Mouse (Mus musculus): ENCODE measurements around the gene Sntg2. TPM values are rescaled to one million over a fixed set of nuclear protein-coding genes. Genes with fewer than 3 reads are reported as not detected.

Gene Sntg2
- polyA plus RNA-seq, 2 experiments: 1.4 TPM

DNA sequence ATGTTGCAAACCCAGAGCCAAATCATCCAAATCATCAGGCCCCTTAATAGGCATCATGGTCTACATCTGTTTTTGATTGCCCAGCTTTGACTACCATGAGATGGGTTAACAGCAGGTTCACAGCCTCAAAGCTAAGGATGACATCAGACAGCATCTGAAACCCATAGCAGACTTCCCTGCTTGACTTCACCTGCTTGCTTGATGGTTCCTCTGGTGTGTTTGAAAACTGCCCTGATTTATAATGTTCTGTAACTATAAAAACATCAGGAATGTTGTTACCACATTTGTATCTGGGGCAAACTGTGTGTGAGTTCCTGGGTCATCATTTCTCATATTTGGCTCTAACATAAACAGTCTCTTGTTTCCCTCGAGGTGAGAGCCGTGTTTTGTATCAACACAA, 55.2 kb downstream of the Sntg2 start:
- H3K4me3 ChIP-seq (replicated peaks; ENCODE audit: low read length): no peak overlapping the region
- no peaks in the 10 kb centered on the region; the same call in 1 of the 2 replicates for H3K4me1 ChIP-seq (ENCODE audit: control insufficient read depth, insufficient read depth, low read length)
- no peak overlapping the region for H3K4me2 ChIP-seq (replicated peaks; ENCODE audit: low read depth, low read length, severe bottlenecking)
- no peak for TF ChIP-seq POLR2A (IDR thresholded peaks at IDR 0.05; ENCODE audit: borderline replicate concordance, extremely low read depth, insufficient read depth, insufficient read length)
- H3K9me3 ChIP-seq (ENCODE audit: control insufficient read depth, low read length): no peaks in the 10 kb centered on the region
- no peak overlapping the region for H3K27ac ChIP-seq (replicated peaks; ENCODE audit: low read depth, low read length)
- 16% methylated on average over 2 of the region's 2 CpGs for WGBS
- H3K36me3 ChIP-seq (ENCODE audit: control insufficient read depth, insufficient read depth, low read length): no peaks in the 10 kb centered on the region
- no peaks in the 10 kb centered on the region for H3K27me3 ChIP-seq (ENCODE audit: control insufficient read depth, insufficient read depth, low read length)
- no peak for ATAC-seq (ENCODE audit: low FRiP score, low read depth)
- H3K9ac ChIP-seq (ENCODE audit: low read depth, low read length, severe bottlenecking): no peak overlapping the region
- no peak for DNase-seq (ENCODE audit: low spot score)

DNA sequence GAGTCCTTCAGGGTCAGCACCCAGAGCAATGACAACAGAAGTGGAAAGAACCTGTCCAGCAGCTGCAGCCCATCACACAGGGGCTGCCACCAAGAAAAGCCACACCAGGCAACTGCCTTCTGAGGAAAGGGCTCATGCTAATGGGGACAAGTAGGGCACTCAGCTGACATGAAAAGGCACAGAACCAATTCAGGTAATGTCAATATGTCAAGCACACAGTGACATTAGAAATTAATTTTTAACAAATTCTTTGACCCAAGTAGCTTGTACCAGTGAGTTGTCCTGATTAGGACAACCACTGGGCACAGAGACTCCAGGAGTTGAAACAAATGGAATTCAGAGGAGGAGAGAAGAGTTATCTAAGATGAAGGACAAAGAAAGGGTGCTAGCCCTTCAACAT, 60.2 kb downstream of the Sntg2 start:
- no peaks in the 10 kb centered on the region; the same call in 1 of the 2 replicates for H3K4me1 ChIP-seq (ENCODE audit: control insufficient read depth, insufficient read depth, low read length)
- H3K9me3 ChIP-seq (ENCODE audit: control insufficient read depth, low read length): no peaks in the 10 kb centered on the region
- H3K36me3 ChIP-seq (ENCODE audit: control insufficient read depth, insufficient read depth, low read length): no peaks in the 10 kb centered on the region
- H3K27me3 ChIP-seq (ENCODE audit: control insufficient read depth, insufficient read depth, low read length): no peaks in the 10 kb centered on the region
- no peak overlapping the region for H3K4me2 ChIP-seq (replicated peaks; ENCODE audit: low read depth, low read length, severe bottlenecking)
- DNase-seq (ENCODE audit: low spot score) (no peak), ATAC-seq (ENCODE audit: low FRiP score, low read depth) (no peak)
- no peak overlapping the region for H3K9ac ChIP-seq (ENCODE audit: low read depth, low read length, severe bottlenecking)
- no peak overlapping the region for H3K27ac ChIP-seq (replicated peaks; ENCODE audit: low read depth, low read length)
- H3K4me3 ChIP-seq (replicated peaks; ENCODE audit: low read length): no peak overlapping the region
- no peak for TF ChIP-seq POLR2A (IDR thresholded peaks at IDR 0.05; ENCODE audit: borderline replicate concordance, extremely low read depth, insufficient read depth, insufficient read length)

DNA sequence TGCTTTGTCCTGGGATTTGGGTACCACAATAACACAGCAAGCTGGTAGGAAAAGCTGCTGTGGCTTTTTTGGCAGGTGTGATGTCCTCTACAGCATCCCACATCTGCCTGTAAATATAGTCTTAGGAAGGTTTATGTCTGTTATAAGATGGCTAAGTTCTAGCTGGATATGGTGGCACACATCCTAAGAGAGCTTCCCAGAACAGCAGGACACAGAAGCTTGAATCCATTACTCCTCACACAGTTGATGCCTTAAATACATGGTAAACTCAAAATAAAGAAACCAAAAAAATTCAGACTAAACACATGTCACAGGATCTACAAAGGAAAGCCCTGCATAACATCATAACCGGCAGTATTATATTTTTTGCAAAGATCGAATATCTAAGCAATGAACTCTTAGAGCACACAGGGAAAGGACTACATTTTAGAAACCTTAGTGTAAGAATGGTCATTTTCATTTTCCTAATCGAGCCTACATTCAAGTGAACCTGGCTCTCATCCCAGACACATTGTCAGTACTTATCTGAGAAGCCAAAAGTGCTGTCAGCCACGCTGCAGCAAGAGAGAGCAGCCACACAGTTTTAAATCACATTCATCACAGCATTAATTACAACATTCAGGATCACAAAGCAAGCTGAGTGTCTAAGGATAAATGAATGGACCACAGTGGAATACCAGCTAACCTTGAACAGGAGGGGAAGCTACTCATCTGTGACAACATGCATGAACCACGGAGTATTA, 64.8 kb downstream of the Sntg2 start:
- DNase-seq (ENCODE audit: low spot score): no peak
- TF ChIP-seq POLR2A (IDR thresholded peaks at IDR 0.05; ENCODE audit: borderline replicate concordance, extremely low read depth, insufficient read depth, insufficient read length): no peak
- Histone ChIP-seq H3K9ac (ENCODE audit: low read depth, low read length, severe bottlenecking) (no peak overlapping the region), H3K4me1 (ENCODE audit: control insufficient read depth, insufficient read depth, low read length) (no peaks in the 10 kb centered on the region), H3K4me3 (replicated peaks; ENCODE audit: low read length) (no peak overlapping the region), H3K36me3 (ENCODE audit: control insufficient read depth, insufficient read depth, low read length) (no peaks in the 10 kb centered on the region), H3K27me3 (ENCODE audit: control insufficient read depth, insufficient read depth, low read length) (no peaks in the 10 kb centered on the region), H3K4me2 (replicated peaks; ENCODE audit: low read depth, low read length, severe bottlenecking) (no peak overlapping the region), H3K9me3 (ENCODE audit: control insufficient read depth, low read length) (no peaks in the 10 kb centered on the region), H3K27ac (replicated peaks; ENCODE audit: low read depth, low read length) (no peak overlapping the region)
- 64% methylated on average over 5 of the region's 5 CpGs for WGBS
- ATAC-seq (ENCODE audit: low FRiP score, low read depth): no peak

DNA sequence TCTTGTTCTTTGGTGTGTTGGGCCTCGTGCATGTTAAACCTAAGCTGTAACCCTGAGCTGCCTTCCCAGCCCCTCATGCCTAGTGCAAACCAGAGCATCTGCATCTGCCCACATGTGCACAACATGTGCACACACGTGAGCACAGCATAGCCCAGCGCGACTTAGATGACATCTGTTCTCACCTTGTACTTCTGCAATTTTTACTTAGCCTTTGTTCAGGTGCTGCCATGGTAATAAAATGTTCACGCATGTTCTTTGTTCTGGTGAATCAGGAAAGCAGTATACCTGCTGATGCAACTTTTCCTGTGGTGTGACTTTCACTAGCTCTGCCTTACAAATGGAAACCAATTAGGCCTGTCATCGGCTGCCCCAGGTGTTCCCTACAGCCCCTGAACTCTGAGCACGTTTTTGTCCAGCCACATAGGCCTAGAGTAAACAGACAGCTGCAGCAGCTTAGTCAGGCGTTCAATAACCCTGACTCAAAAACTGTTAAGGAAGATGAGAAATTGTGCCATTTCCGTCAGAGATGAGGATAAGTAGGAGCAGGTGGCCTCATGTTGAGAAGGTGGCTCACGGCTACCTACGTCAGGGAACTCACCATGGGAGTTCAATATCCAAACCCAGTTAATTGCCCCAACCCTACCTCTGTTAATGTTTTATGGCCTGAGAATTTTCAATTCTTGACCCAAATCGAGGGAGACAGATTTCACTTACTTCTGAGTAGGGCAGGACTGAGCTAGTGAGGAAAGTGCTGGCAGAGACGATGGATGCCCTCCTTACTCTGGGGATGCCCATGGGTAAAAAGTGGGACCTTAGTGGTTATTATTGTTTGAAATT, 80.2 kb downstream of the Sntg2 start:
- no peaks in the 10 kb centered on the region for H3K9me3 ChIP-seq (ENCODE audit: control insufficient read depth, low read length)
- H3K27me3 ChIP-seq (ENCODE audit: control insufficient read depth, insufficient read depth, low read length): no peaks in the 10 kb centered on the region
- WGBS: 31% methylated on average over 13 of the region's 13 CpGs
- no peak overlapping the region for H3K4me2 ChIP-seq (replicated peaks; ENCODE audit: low read depth, low read length, severe bottlenecking)
- ATAC-seq (ENCODE audit: low FRiP score, low read depth) (no peak), DNase-seq (ENCODE audit: low spot score) (no peak)
- no peak overlapping the region for H3K9ac ChIP-seq (ENCODE audit: low read depth, low read length, severe bottlenecking)
- no peak for TF ChIP-seq POLR2A (IDR thresholded peaks at IDR 0.05; ENCODE audit: borderline replicate concordance, extremely low read depth, insufficient read depth, insufficient read length)
- no peaks in the 10 kb centered on the region for H3K4me1 ChIP-seq (ENCODE audit: control insufficient read depth, insufficient read depth, low read length)
- no peak overlapping the region for H3K4me3 ChIP-seq (replicated peaks; ENCODE audit: low read length)
- H3K27ac ChIP-seq (replicated peaks; ENCODE audit: low read depth, low read length): no peak overlapping the region
- no peaks in the 10 kb centered on the region for H3K36me3 ChIP-seq (ENCODE audit: control insufficient read depth, insufficient read depth, low read length)

DNA sequence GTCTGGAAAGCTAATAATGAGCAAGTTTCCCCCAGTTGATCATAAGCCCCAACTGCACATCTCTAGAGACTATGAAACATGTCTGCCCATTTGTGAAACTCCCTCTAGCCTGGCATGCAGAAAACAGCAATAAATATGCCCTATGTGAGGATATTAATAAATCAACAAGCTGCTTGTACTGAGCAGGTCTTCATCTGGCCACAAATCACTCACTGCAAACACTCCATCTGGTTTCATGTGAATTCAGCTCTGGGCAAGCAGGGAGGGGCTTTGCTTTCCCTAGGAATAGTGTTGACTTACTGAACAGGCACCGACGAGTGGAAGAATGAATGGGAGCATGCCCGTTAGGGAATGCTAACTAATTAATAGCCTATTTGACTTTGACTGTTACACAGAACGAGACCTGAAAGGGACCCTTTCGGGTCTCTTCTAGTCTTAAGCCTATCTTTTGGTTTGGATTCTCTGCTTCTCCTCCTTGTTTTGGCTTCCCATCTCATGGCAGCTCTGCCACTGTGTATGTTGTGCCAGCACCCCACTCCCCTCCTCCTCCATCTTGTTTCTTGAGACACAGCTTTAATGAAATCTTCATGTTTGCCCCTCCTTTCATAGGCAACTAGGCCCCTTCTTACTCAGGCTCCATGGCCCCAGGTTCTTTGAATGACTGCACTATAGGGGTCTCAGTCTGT, 86.1 kb downstream of the Sntg2 start:
- TF ChIP-seq POLR2A (IDR thresholded peaks at IDR 0.05; ENCODE audit: borderline replicate concordance, extremely low read depth, insufficient read depth, insufficient read length): no peak
- Histone ChIP-seq H3K9me3 (ENCODE audit: control insufficient read depth, low read length) (no peaks in the 10 kb centered on the region), H3K4me3 (replicated peaks; ENCODE audit: low read length) (no peak overlapping the region), H3K27ac (replicated peaks; ENCODE audit: low read depth, low read length) (no peak overlapping the region), H3K4me2 (replicated peaks; ENCODE audit: low read depth, low read length, severe bottlenecking) (no peak overlapping the region), H3K9ac (ENCODE audit: low read depth, low read length, severe bottlenecking) (no peak overlapping the region), H3K36me3 (ENCODE audit: control insufficient read depth, insufficient read depth, low read length) (no peaks in the 10 kb centered on the region), H3K4me1 (ENCODE audit: control insufficient read depth, insufficient read depth, low read length) (no peaks in the 10 kb centered on the region; the same call in 1 of the 2 replicates), H3K27me3 (ENCODE audit: control insufficient read depth, insufficient read depth, low read length) (no peaks in the 10 kb centered on the region)
- DNase-seq (ENCODE audit: low spot score) (no peak), ATAC-seq (ENCODE audit: low FRiP score, low read depth) (no peak)
- WGBS: 20% methylated on average over 5 of the region's 5 CpGs

Data from limb, embryonic 14.5 days (tissue).